Mouse (Mus musculus) lung, adult 2 months (tissue): Measurements from ENCODE around the gene Gtf2f2.

ENCODE experiments used
- CTCF ChIP-seq: fragments of 200-500 bp; IDR thresholded peaks from 2 replicates; pipeline ENCODE4 v1.5.1; 2011; ENCODE audit warnings: mild to moderate bottlenecking, low read length, control low read depth; ENCODE audit not compliant: insufficient read depth
- POLR2A ChIP-seq: fragments of 200-500 bp; IDR thresholded peaks from 2 replicates; pipeline ENCODE4 v1.6.1; 2011; ENCODE audit warnings: low read depth, mild to moderate bottlenecking, control low read depth, low read length, borderline replicate concordance; ENCODE audit errors: extremely low read depth

GRCm38 (mm10) chr14:75976107-75976506 is 34.6 kb downstream of the Gtf2f2 start:
- TF ChIP-seq POLR2A = no peak
- no peak for TF ChIP-seq CTCF
